Mouse (Mus musculus) natural killer cell, adult 2 months (primary cell): ENCODE results near the gene Gpr33.
A peak's percentile ranks its signal among the peaks of the same experiment; 100 is the strongest.

Experiments used
- DNase-seq, 2 experiments: peaks; one replicate each; pipeline ENCODE4 v3.0.0; 2022; ENCODE audit warnings: low spot score in 2 of 2

The Gpr33 gene

DNA sequence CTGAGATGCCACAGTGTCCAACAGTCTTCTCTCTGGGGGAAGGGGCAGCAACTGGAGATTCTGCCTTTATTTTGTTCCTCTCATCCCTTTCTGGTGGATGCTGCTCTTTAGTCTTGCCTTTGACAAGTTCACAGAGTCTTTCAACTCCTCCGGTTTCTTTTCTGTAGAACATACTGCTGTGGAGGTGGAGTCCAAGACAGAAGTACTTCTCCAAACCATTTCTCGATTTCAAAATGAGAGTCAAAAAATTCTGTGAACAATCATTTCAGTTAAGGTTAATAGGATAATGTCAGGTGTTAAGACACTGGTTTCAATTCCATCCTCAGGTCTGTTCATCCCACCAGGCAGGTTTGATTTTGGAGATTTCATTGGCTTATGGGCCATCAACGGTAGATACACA is at the start of gene Gpr33:
TSS of gene Gpr33 (minus strand) at position 101 of the 400 bp plus-strand sequence.
- DNase-seq: no peak

DNA sequence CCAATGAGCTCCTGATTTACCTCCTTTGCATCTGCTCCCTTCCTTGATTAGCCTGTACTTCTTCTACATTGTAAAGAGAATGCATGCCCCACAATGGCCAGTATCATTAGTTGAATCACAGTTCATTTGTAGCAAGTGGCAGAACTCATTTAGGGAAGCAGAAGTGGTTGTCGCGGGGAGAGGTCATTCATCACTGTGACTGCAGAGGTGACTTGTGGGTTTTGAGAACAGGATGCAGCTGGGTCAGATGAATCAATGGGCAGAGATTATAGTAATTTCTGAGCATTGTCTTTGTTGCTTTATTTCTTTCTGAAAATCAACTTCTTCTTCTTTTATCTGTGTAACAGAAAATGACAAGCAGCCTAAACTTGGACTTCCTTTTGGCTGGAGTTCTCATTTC is 21.5 kb upstream of the Gpr33 start:
- no peak for DNase-seq

DNA sequence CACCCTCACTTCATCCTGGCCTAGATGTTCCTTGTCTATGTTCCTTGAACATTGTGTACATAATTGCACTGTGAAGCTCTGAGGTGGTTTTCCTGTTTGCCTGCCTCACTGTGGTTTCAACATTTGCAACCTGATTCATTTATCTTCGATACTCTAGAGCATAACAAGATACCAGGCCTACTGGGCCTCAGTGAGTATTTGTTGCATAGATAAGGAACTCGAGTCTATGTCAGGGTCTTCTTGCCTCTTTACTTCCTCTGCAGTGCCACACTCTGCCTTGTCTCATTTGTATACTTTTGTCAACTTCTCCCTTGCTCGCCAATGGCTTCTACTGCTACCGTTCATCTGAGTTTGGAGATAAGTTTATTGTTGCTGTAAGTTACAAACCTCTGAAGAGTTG is 18.5 kb upstream of the Gpr33 start:
- DNase-seq: no peak

DNA sequence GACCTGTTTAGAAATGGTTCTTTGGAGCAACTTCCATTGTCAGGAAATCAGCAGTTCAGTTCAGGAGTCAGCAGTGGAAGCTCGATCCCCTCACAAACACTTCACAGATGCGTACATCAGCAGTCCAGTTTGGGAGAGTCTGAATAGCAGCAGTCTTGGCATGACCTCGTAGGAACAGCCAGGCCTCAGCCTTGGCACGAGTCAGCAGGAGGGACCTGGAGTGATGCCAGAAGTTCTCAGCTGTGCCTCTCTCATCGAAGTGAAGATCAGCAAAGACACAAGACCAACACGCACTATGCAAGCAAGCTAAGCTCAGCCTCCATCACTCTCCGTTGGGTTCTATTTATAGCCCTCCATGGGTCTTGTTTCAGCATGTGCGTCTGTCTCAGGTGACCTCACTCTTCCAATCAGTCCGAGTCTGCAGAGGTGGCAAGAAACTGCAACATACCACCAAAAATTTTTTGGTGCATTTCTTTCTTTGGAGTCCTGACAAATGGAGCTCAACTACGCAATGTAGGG is 15.0 kb upstream of the Gpr33 start:
- DNase-seq: no peak

DNA sequence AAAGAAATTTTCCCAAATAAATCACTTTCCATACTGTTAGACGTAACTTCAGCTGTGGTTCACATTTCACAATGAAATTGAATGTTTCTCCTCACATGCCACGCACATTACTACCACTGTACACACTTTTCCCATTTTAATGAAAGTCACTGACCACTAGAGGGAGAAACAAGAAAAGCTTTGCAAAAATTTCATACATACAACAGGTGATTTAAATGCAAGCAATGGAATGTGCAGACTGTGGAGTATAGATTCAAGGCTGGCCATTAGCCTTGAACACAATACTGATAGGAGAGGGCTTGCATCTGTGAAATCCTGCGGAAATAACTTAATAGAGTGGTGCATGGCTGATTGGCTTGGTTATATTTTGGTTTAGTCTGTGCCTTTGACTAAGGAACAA is 10.5 kb upstream of the Gpr33 start:
- DNase-seq: no peak

DNA sequence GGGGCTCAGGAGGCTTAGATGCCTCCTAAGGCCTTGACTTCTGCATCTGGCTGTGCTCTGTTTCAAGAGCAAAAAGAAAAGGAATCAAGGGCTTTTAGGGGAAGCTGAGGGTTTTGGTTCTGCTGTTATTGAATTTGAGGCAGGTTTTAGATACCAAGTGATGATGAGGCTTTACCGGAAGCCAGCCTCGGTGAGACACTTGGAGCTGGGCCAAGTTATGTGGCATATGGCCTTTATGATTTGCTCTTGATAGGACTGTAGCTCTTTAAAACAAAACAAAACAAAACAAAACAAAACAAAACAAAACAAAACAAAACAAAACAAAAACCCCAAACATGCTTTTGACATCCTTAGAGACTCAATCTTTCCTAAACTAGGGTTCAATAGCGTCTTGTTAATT is 7.1 kb upstream of the Gpr33 start:
- no peak for DNase-seq

DNA sequence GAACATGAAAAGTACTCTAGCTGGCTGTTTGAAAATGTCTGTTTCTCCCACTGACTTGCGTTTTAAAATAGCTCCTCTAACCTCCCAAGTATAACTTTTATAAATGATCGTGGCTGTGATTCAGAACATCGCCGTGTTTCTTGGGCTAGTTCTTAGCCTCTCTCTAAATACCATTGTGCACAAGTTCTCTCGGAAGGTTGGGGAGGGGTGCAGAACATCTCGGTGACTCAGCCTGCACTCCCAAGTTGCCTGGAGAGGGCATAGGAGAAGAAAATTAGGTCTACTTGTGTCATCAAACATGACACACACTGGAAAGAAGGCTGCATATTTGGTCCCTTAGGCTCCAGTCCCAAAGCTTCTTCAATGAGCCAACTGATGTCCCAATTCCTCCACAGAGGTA is 4.4 kb upstream of the Gpr33 start:
- DNase-seq: no peak

DNA sequence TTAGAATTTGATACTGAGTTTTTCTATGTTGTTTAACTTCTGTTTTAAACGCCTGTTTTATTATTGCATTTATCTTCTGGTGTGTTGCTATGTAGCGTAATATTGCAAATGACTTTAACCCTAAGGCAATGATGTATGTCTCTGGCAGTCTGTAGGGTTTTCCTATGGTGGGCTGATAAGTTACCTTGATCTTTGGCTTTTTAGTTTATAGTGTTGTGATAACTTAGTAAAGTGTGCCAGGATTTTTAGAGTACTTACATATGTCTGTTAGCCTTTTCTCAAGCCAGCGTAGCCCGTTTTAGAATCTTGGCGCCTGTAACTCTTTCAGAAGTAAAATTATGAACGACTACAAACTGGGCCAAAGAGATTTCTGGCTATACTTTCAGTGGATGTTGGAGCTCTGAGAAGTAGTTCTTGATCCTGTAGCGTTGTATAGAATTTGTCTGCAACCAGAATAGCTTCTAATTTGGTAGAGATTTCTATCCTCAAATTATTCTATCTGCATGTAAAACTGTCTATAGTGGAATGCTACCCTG is 13.3 kb downstream of the Gpr33 start:
- DNase-seq: no peak

DNA sequence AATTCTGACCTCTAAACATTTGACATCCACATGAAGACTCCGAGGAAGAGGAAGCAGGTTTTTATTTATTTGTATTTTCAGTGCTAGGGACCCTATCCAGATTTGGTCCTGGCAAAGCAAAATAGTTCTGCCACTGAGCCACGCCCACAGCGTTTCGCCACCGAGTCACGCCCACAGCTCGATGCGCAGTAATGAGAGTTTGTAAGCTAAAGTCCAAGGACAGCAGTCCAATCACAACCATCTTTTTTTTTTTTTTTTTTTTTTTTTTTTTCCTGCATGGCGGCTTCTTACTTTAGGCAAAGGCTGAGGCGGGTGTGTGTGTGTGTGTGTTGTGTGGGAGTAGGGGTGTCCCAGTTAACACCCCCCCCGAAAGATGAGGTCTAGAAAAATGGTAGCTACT is 13.8 kb downstream of the Gpr33 start:
- DNase-seq: no peak

DNA sequence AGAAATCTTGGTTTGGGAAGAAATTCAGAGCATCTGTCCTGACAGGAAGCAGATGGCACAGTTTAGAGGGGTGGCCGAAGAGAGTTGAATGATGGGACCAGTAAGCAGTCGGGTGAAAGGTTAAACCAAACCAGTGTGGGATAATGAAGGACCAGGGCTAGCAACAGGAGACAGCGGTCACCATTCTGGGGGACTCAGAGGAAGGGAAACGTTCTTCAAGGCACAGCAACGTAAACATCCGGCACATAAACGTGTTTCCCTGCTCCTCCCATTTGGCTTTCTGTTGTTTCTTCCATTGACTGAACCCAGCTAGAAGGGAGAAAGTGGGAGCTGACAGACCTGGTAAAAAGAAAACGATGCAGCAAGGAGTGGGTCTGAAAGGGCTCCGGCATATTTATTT is 14.6 kb downstream of the Gpr33 start:
- DNase-seq: no peak

DNA sequence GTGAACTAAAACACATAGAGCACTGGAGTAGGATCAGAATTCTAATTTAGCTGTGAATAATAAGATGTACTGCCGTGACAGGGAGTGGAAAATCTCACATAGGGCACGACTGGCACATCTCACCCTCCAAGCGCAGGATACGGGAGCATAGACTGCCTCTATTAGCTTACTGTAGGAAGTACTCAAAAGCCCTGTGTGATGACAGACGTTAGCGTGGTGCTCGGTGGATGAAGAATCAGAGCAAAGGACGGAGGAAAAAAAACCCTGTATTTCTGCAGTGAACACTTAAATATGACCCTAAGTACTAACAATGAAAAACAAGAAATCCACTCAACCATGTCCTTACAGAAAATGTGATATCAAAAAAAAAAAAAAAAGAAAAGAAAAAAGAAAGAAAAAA is 15.7 kb downstream of the Gpr33 start:
- DNase-seq: no peak

DNA sequence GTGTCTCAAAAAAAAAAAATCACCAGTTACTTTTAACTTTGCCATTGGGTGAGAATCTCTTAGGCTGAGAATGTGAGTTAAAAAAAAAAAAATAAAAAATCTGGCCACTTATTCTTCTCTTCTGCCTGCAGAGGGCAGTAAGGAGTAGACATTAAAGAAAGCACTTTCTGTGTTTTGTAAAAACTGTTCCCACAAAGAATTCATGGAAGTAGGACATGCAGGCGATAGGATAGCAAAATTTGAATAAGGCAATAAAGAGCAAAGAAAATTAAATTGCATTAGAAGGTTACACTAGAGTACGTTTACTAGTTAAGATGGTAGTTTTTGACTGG is 17.3 kb downstream of the Gpr33 start:
- no peak for DNase-seq

DNA sequence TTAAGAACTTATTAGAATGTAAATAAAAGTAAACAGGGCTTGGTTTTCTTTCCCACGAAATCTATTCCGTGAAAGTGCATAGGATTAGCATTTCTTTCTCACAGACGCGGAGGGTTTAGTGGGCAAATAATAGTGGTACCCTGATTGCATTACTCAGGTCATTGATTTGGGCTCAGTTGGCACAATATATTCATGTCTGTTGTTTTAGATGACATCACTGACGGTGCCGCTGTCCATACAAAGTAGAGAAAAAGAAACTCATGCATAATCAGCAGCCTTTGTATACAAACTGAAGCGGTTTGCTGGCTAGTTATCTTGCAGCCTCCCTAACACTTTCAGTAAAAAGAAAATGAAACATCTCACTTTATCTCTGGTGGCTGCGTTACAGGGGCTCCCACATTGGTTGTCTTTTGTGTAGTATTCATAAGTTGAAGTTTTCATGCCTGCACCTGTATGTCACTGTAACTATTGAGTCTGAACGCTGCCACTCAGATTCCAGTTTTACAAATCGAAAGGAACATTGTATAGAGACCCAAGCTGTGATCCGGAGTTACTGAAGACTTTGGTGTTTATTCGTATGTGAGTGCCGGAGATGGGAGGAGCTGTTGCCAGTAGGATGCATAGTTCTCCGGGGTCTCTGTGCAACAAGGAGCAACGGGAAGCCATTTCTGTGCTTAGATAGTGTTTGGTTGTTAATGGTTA is 17.8 kb downstream of the Gpr33 start:
- no peak for DNase-seq

DNA sequence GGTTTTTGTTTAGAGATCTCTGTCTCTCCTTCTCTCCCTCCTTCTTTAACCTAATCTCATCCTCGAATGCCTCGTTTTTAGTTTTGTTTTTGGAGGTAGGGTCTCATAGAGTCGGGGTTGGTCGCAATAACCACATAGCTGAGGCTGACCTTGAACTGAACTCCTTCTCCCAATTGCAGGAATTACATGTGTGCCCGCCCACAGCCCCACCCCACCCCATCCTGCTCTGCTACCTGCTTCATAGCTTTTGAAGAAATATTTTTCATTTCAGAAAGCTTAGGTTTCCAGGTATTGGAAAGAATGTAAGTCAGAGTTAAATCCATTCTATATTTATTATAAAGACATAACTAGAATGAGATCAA is 21.2 kb downstream of the Gpr33 start:
- DNase-seq: no peak

DNA sequence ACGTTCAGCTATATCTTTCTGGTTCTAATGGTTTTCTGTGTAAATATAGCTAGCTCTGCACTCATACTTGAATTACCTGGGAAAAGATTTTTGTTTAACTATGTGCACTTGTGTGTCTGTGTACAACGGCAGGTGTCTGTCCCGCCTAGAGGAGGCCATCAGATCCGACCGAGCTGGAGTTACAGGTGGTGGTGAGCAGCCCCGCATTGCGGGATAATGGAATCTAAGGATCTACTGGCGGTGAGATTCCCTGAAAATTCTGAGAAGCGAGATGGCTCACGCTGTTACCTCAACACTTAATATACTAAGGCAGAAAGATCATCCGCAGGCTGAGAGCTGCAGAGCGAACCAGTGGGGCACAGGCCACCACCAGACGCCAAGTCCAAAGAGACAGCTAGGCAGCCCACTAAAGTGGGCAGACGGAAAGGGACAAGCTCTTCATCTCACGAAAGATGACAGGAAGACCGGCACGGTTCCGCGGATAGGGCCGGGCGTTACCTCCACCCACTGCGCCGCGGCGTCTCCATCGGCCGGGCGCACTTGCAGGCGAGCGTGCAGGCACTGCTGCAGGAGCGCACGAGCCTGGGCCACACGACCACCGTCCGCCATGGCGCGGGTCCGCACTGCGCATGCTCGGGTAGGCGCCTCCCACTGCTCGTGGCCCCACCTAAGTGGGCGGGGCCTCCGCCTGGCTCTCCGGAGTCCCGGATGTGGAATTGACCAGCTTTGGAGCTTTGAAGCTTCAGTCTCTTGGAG is 21.8 kb downstream of the Gpr33 start, which contains the start of gene Dtd2:
TSS of gene Dtd2 (minus strand) at position 625 of the 756 bp plus-strand sequence.
- DNase-seq: peak; percentile 91 to 93

DNA sequence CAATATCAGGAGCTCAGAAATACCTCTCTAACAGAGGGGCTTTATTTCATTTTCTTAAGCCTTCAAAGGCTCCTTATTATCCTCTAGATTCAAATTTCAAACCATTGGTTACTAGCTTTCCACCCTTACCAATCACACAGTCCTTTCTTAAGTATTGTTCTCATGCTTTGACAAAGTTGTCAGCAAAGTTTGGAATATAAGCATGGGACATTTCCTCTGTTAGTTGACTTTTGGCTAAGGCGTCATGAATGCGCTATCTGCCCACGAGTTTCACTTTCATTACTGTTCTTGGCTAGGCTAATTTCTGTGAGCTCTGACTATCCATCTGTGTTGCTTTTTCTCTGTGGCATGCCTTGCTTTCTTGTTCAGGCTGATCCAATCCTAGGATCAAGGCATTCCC is 25.1 kb downstream of the Gpr33 start:
- DNase-seq: no peak

DNA sequence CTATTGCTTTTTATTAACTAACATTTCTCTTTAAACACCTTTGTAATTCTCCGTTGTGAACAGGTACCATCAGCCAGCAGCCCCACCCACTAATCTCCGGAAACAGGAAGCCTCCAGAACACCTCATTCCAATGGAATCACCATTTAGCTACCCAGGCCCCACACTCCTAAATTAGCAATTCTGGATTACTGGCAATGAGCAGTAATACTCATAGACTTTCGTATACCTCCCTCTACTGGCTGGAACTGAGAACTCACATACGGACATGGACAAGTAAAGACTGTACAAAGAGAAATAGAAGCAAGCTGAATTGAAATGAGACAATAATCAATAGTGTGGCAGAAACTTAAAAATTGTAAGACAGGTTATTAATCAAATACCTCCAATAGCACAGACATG is 26.3 kb downstream of the Gpr33 start:
- peak; percentile 44 to 59 for DNase-seq

DNA sequence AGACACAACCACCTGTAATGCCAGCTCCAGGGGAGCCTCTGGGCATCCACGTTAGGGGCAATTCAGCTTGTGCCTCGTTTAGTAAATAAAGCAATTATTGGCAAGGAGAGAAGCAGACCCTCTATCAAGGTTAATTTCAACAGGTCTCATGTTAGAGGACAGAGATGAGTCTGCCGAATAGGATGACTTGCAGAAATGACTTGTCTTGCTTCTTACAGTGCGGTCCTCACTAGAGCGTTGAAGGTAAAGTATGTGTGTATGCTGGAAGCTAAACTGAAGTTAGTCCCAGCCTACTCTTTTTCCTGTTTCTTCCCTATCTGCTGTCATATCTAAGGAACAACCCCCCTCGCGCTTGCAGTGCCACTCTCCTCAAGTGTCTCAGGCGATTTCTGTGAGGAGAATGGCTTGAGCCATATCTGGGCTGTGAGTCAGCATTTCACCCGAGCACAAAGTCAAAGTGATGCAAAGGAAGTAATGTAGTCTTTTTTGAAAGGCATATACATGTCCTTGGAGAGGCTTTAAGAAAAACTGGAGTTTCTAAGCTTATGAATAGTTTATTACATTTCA is 29.4 kb downstream of the Gpr33 start:
- no peak for DNase-seq

DNA sequence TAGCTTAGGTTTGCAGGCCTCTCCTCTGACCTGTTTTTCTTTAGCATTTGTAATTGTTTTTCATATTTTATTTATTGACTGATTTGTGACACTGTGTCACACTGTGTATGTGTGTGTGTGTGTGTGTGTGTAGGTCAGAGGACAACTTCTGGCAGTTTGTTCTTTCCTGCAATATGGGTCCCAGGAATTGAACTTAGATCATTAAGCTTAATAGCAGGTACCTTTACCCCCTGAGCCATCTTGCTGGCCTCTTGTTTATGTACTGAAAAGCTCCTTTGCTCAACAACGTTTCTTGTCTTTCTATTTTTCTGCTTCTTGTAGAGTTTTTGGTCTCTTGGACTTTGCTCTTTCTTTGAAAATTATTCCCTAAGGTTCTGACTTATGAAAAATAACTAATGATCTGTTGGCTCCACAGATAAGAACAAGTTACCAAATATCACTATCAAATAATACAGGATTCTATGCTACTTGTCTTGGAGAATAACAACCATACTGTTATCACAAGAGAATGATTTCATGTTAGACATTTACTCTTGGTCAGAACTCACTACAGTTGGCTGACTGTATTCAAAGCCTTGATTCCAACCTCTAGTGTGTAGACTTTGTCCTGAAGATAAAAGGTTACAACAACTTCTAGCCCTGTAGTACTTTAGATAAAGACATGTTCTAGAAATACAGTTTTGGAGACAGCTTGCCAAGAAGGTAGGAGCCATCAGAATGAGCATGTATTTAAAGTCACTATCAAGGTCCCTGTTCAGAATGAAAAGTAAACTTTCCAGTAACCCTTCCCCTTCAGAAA is 31.9 kb downstream of the Gpr33 start:
- DNase-seq: no peak

DNA sequence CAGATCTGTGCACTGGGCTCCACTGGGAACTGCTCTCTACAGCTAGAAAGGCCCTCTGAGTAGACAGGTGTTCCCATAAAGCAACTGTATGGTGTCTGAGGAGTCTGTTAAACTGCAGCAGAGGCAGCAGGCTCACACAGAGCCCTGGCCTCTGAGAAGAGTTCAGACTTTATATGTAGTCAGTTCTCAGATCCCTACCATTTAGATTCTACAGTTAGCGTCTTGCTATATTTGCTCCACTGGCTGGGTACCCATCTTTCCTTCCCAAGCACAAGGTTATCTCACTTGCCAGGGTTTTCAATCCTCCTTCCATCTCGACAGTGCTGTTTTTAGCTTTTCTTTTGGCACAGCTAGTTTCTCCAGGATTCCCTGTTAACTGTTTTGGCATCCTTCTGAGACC is 37.2 kb downstream of the Gpr33 start:
- DNase-seq: no peak

DNA sequence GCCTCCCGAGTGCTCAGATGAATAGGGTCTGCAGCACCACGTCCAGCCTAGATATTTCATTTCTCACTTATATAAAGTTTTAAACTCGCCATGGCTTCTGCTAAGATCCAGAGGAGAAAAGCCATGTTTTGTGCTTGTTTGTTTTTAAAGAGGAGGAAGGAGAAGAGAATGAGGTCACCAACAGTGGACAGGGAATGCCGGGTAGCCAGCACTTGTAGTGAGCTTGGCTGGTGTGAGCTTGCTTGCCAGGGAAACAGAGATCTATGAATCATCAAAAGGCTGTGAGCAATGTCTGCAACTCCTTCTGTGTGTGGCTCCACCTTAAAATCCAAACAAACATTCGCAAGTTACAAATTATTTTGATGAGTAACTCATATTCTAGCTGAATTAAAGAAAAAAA is 39.3 kb downstream of the Gpr33 start:
- no peak for DNase-seq

DNA sequence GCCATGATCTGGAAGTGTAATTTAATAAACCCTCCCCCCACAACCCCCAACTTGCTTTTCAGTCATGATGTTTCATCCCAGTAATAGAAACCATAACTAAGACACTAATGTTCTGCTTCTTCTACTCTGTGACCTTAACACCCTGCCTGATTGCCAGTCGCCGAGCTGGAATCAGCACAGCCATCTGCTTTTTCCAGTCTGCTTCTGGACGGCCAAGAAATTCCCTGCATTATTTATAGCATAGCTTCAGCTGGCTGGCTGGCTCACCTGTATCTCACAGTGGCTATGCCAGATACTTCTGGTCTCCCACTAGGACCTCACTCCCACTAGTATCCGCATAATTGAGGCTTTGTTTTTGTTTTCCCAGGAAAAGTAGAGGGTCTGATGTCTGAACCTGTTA is 42.0 kb downstream of the Gpr33 start:
- DNase-seq: no peak
